Mouse (Mus musculus) liver, adult 2 months (tissue): ENCODE results near the gene Ryr3.

ENCODE experiments used
- CTCF ChIP-seq: fragments of 200-500 bp; IDR thresholded peaks from 2 replicates; pipeline ENCODE4 v1.5.1; 2011; ENCODE audit warnings: low read depth, low read length, control low read depth
- POLR2A ChIP-seq: fragments of 200-500 bp; IDR thresholded peaks from 2 replicates; pipeline ENCODE4 v1.6.1; 2011; ENCODE audit warnings: low read length, control low read depth; ENCODE audit not compliant: insufficient read depth; ENCODE audit errors: extremely low read depth

DNA sequence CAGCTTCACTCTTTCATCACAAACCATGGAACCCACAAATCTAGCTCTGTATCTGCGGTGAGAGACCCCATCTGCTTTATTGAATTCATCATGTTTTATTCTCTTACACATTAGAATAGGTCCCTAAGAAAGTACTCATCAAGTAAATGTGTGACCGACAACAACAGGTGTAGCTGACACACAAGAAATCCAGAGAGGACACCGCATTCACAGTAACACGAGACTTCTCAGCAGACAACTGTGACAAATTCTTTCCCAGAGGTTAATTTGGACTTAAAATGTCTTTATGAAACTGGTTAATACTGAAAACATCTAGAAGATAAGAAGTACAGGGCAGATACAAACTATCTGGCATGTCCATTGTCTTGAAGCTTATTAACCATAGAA, 101.0 kb downstream of the Ryr3 start:
- TF ChIP-seq CTCF: no peak
- no peak for TF ChIP-seq POLR2A
